Comparison of ENCODE assay signal across 13 mouse cellular contexts in the genomic region with DNA sequence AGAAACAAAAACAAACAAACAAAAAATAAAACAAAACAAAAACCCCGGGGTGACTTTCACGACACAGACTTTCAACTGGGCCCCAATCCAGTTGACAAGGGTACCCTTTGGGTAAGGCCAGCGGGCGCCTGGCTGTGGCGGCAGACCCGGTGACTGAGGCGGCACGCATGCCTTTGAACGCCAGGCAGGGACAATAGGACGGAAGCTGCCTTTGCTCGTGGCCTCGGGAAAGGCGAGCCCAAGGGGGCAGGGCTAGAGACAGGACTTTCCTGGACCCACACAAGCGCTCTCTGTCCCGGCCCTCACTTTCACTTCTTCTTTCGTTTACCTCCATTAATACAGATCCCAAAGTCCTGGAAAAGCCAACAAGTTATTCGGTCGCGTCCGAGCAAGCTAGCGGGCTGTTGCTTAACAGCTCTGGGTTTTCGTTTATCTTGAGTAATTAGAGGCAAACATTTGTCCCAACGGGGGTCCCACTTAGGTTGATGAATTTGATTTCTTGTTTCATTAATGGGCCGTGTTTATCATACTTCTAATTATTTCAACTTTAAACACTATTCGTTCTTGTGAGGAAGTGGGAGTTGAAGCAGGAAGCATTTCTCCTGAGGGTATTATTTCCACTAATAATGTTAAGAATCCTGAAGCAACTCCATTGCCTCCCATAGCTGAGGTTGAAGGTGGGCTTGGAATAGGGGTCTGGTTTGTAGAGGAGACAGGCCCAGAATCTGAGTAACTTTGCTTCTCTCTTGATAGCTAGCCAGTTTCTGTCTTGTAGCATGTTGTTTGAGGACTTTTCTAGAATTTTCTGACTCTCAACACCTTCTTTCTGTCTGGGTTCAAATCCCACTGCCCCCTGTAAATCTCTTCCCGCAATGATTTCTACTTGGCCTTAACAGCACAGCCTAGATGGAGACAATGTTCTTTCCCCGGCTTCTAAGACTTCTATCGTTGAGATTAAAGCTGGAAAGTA. TPM values are rescaled to one million over a fixed set of nuclear protein-coding genes. Genes with fewer than 3 reads are reported as not detected.
A peak's percentile ranks its signal among the peaks of the same experiment; 100 is the strongest.
DNase-seq lines count a peak whose midpoint lies in the region; ATAC-seq and TF ChIP-seq lines count a peak whose summit lies in the region.
"Had no signal": no experiment of that assay in that cellular context is flagged by ENCODE, and none has a peak within 500 bp of the region (broad histone marks: within the 10 kb centered on the region; RNA-seq: fewer than 3 reads in every experiment).

No protein-coding gene starts in this region.

- H3ac ChIP-seq in C2C12 (ENCODE audit: control insufficient read depth, insufficient read length, low read depth): peak overlapping the region; percentile 67

- H3K79me3 ChIP-seq in C2C12 (ENCODE audit: low read depth): peaks cover 72% of the 10 kb centered on the region

- no peaks in the 10 kb centered on the region for H3K27me3 ChIP-seq in C2C12 (ENCODE audit: control insufficient read depth, insufficient read depth, insufficient read length)
- H3K27me3 ChIP-seq in limb, embryonic 13.5 days: peaks cover 89% of the 10 kb centered on the region

- no peaks in the 10 kb centered on the region for H3K36me3 ChIP-seq in C2C12 (ENCODE audit: control insufficient read depth, insufficient read depth)
- no peaks in the 10 kb centered on the region for H3K36me3 ChIP-seq in limb, embryonic 13.5 days
- H3K36me3 ChIP-seq: liver, embryonic 15.5 days had no signal

- peak overlapping the region; percentile 49; the same call in 1 of the 2 replicates for H3K27ac ChIP-seq in limb, embryonic 13.5 days
- no peak overlapping the region for H3K27ac ChIP-seq in layer of hippocampus, adult 2 months
- H3K27ac ChIP-seq: liver, embryonic 15.5 days had no signal

- H3K4me1 ChIP-seq in limb, embryonic 13.5 days: peaks cover 23% of the 10 kb centered on the region
- H3K4me1 ChIP-seq: liver, embryonic 15.5 days had no signal

- H3K79me2 ChIP-seq in C2C12 (ENCODE audit: control insufficient read depth, insufficient read depth): peaks cover 99% of the 10 kb centered on the region

- H3K4me3 ChIP-seq in C2C12 (ENCODE audit: insufficient read depth, poor library complexity, severe bottlenecking): peak overlapping the region; percentile 71
- H3K4me3 ChIP-seq in limb, embryonic 13.5 days: peak overlapping the region; percentile 37
- no peak overlapping the region for H3K4me3 ChIP-seq in layer of hippocampus, adult 2 months
- H3K4me3 ChIP-seq: erythroblast, embryonic 14.5 days; liver, embryonic 15.5 days had no signal

- peak; percentile 86 for DNase-seq in embryo, embryonic 10 days (ENCODE audit: low spot score)
- DNase-seq in embryo, embryonic 9.5 days (ENCODE audit: extremely low spot score): no peak
- peak; percentile 84 for DNase-seq in gastrocnemius, postnatal 14 days
- DNase-seq in layer of hippocampus, adult 2 months (ENCODE audit: low spot score in 2 of 2): no peak
- DNase-seq in T-cell, adult 2 months (ENCODE audit: low spot score): no peak
- no peak for DNase-seq in urinary bladder, postnatal 4 days (ENCODE audit: low spot score in 2 of 2)
- DNase-seq: heart, postnatal 36 days; thymus, adult 18-20 months had no signal

- TF ChIP-seq CTCF in C2C12 (IDR thresholded peaks at IDR 0.05; ENCODE audit: control insufficient read depth, insufficient read depth, insufficient read length): no peak
- no peak for TF ChIP-seq CTCF in layer of hippocampus, adult 2 months (conservative IDR thresholded peaks at IDR 0.05)

- 4% methylated on average over 28 of the region's 28 CpGs for WGBS in limb, embryonic 13.5 days

- ATAC-seq in limb, embryonic 13.5 days (ENCODE audit: low FRiP score, low read depth): no peak

- peak overlapping the region; percentile 62 for H3K9ac ChIP-seq in limb, embryonic 13.5 days
- H3K9ac ChIP-seq: liver, embryonic 15.5 days had no signal

- H3K4me2 ChIP-seq in limb, embryonic 13.5 days (replicated peaks): peak overlapping the region; percentile 58
- H3K4me2 ChIP-seq: liver, embryonic 15.5 days had no signal

- intact Hi-C loops in gastrocnemius, postnatal 14 days (cut with DNase I; ENCODE audit: low total_unique reads): no loop called here

- no peaks in the 10 kb centered on the region for H3K9me3 ChIP-seq in limb, embryonic 13.5 days
- H3K9me3 ChIP-seq: liver, embryonic 15.5 days had no signal

TF ChIP-seq in C2C12, 6 proteins besides CTCF, POLR2A, EP300 and RAD21:
- TF ChIP-seq USF1 (IDR thresholded peaks at IDR 0.05; ENCODE audit: low read depth) (no peak), FOSL1 (IDR thresholded peaks at IDR 0.05; ENCODE audit: insufficient read depth, low read length, poor library complexity, severe bottlenecking) (no peak), CEBPB (IDR thresholded peaks at IDR 0.05; ENCODE audit: low read depth) (no peak), MAX (IDR thresholded peaks at IDR 0.05) (peak; percentile 93), MYOG (IDR thresholded peaks at IDR 0.05; ENCODE audit: control insufficient read depth, extremely low read depth, insufficient read length) (no peak), MYOD1 (IDR thresholded peaks at IDR 0.05; ENCODE audit: control insufficient read depth, insufficient read length, low read depth) (no peak)
TF ChIP-seq in C2C12: peak in this region for 1.

RNA-seq across cellular contexts. Expression of a gene that starts 2.6 kb away (rescaled TPM):
- polyA plus RNA-seq in C2C12 (2012; fragmentation: generic; extraction: Trizol): 49.6 TPM
- total RNA-seq in gastrocnemius, postnatal 14 days (2021): 10 to 100 TPM; 47.9 to 48.0 TPM
- 11.0 and 11.3 TPM in 2 replicates for polyA plus RNA-seq in limb, embryonic 13.5 days (2015; fragmentation: Nextera tagmentation; extraction: Ambion mirVana)
- total RNA-seq in layer of hippocampus, adult 2 months (2021): not detected
- total RNA-seq: heart, postnatal 36 days had no signal
- polyA plus RNA-seq: erythroblast, embryonic 14.5 days; liver, embryonic 15.5 days had no signal

RNA-seq across cellular contexts. Expression of a gene that starts 3.3 kb away (rescaled TPM):
- polyA plus RNA-seq in C2C12 (2012; fragmentation: generic; extraction: Trizol): 1.6 TPM
- total RNA-seq in gastrocnemius, postnatal 14 days (2021): 1 to 10 TPM; 1.4 to 1.8 TPM
- 5.2 and 6.7 TPM in 2 replicates for polyA plus RNA-seq in limb, embryonic 13.5 days (2015; fragmentation: Nextera tagmentation; extraction: Ambion mirVana)
- total RNA-seq in layer of hippocampus, adult 2 months (2021): not detected
- total RNA-seq: heart, postnatal 36 days had no signal
- polyA plus RNA-seq: erythroblast, embryonic 14.5 days had no signal

RNA-seq across cellular contexts. Expression of a gene that starts 9.7 kb away (rescaled TPM):
- 34.6 TPM for polyA plus RNA-seq in C2C12 (2012; fragmentation: generic; extraction: Trizol)
- total RNA-seq in gastrocnemius, postnatal 14 days (2021): 1 to 10 TPM; 6.6 to 9.1 TPM
- 2.1 and 2.6 TPM in 2 replicates for polyA plus RNA-seq in limb, embryonic 13.5 days (2015; fragmentation: Nextera tagmentation; extraction: Ambion mirVana)
- not detected for total RNA-seq in layer of hippocampus, adult 2 months (2021)
- total RNA-seq: adrenal gland, adult 18-20 months; heart, postnatal 36 days had no signal
- polyA plus RNA-seq: erythroblast, embryonic 14.5 days; liver, embryonic 15.5 days had no signal

RNA-seq across cellular contexts. Expression of a gene that starts 12.3 kb away (rescaled TPM):
- 9.4 TPM for polyA plus RNA-seq in C2C12 (2012; fragmentation: generic; extraction: Trizol)
- total RNA-seq in gastrocnemius, postnatal 14 days (2021): 1 to 10 TPM; 5.7 to 5.8 TPM
- polyA plus RNA-seq in limb, embryonic 13.5 days (2015; fragmentation: Nextera tagmentation; extraction: Ambion mirVana): 1.7 and 2.1 TPM in 2 replicates
- total RNA-seq in layer of hippocampus, adult 2 months (2021): not detected
- total RNA-seq: heart, postnatal 36 days had no signal
- polyA plus RNA-seq: erythroblast, embryonic 14.5 days; liver, embryonic 15.5 days had no signal

RNA-seq across cellular contexts. Expression of a gene that starts 26.5 kb away (rescaled TPM):
- 1.1 TPM for polyA plus RNA-seq in C2C12 (2012; fragmentation: generic; extraction: Trizol)
- 1 to 10 TPM; 1.1 to 1.2 TPM for total RNA-seq in gastrocnemius, postnatal 14 days (2021)
- polyA plus RNA-seq in limb, embryonic 13.5 days (2015; fragmentation: Nextera tagmentation; extraction: Ambion mirVana): 2.7 and 3.0 TPM in 2 replicates
- total RNA-seq in layer of hippocampus, adult 2 months (2021): not detected
- total RNA-seq: heart, postnatal 36 days had no signal
- polyA plus RNA-seq: erythroblast, embryonic 14.5 days had no signal

Comparison
In these comparisons a context has a peak if more than half of its experiments do, and no peak if none do; other contexts are left out.
1. DNase-seq: peak in embryo, embryonic 10 days (single experiment) and gastrocnemius, postnatal 14 days (single experiment); none in embryo, embryonic 9.5 days (single experiment), layer of hippocampus, adult 2 months (0 of 2), T-cell, adult 2 months (single experiment) and urinary bladder, postnatal 4 days (0 of 2).
2. RNA of a gene that starts 2.6 kb away (total RNA-seq): 47.9 to 48.0 TPM in gastrocnemius, postnatal 14 days; not detected in layer of hippocampus, adult 2 months; every median in the first group is over 10 times any median in the second.
3. RNA of a gene that starts 9.7 kb away (total RNA-seq): 6.6 to 9.1 TPM in gastrocnemius, postnatal 14 days; not detected in layer of hippocampus, adult 2 months; every median in the first group is over 4 times any median in the second.